Mouse (Mus musculus): ENCODE data around the gene Adam17.

The Adam17 gene

GRCm38 (mm10) chr12:21312201-21312600 is 61.2 kb downstream of the Adam17 start:
- in situ Hi-C loops (cut with MboI) = no loop called here

GRCm38 (mm10) chr12:21306721-21307120 is 66.7 kb downstream of the Adam17 start:
- in situ Hi-C loops (cut with MboI) = no loop called here

GRCm38 (mm10) chr12:21305741-21306140 is 67.7 kb downstream of the Adam17 start:
- in situ Hi-C loops (cut with MboI) = no loop called here

GRCm38 (mm10) chr12:21302361-21302783 is 71.1 kb downstream of the Adam17 start:
- in situ Hi-C loops (cut with MboI) = no loop called here

- in situ Hi-C loops (cut with MboI) = no loop called here
Measured at GRCm38 (mm10) chr12:21301932-21302331, 71.5 kb downstream of the Adam17 start.

- in situ Hi-C loops (cut with MboI) = no loop called here
Measured at GRCm38 (mm10) chr12:21301324-21301723, 72.1 kb downstream of the Adam17 start.

- in situ Hi-C loops (cut with MboI) = no loop called here
Measured at GRCm38 (mm10) chr12:21298856-21299255, 74.6 kb downstream of the Adam17 start.

GRCm38 (mm10) chr12:21289651-21290050 is 83.8 kb downstream of the Adam17 start:
- in situ Hi-C loops (cut with MboI) = no loop called here

GRCm38 (mm10) chr12:21288716-21289395 is 84.6 kb downstream of the Adam17 start:
- in situ Hi-C loops (cut with MboI) = no loop called here

GRCm38 (mm10) chr12:21286712-21287650 is 86.5 kb downstream of the Adam17 start:
- in situ Hi-C loops (cut with MboI) = no loop called here

- in situ Hi-C loops (cut with MboI) = no loop called here
Measured at GRCm38 (mm10) chr12:21286243-21286622, 87.2 kb downstream of the Adam17 start, which contains the start of gene Itgb1bp1. Gene Itgb1bp1, minus strand, starts transcription at chr12:21286284.

GRCm38 (mm10) chr12:21285508-21286242 is 87.8 kb downstream of the Adam17 start:
- in situ Hi-C loops (cut with MboI) = no loop called here

GRCm38 (mm10) chr12:21284761-21285441 is 88.5 kb downstream of the Adam17 start, which contains the start of gene Cpsf3:
Gene Cpsf3, plus strand, starts transcription at chr12:21285391.
- in situ Hi-C loops (cut with MboI) = no loop called here

- in situ Hi-C loops (cut with MboI) = no loop called here
Measured at GRCm38 (mm10) chr12:21277352-21277864, 96.0 kb downstream of the Adam17 start.

- in situ Hi-C loops (cut with MboI) = no loop called here
Measured at GRCm38 (mm10) chr12:21274446-21274845, 99.0 kb downstream of the Adam17 start.
